ENCODE assay signal across 21 mouse cellular contexts in the genomic region with DNA sequence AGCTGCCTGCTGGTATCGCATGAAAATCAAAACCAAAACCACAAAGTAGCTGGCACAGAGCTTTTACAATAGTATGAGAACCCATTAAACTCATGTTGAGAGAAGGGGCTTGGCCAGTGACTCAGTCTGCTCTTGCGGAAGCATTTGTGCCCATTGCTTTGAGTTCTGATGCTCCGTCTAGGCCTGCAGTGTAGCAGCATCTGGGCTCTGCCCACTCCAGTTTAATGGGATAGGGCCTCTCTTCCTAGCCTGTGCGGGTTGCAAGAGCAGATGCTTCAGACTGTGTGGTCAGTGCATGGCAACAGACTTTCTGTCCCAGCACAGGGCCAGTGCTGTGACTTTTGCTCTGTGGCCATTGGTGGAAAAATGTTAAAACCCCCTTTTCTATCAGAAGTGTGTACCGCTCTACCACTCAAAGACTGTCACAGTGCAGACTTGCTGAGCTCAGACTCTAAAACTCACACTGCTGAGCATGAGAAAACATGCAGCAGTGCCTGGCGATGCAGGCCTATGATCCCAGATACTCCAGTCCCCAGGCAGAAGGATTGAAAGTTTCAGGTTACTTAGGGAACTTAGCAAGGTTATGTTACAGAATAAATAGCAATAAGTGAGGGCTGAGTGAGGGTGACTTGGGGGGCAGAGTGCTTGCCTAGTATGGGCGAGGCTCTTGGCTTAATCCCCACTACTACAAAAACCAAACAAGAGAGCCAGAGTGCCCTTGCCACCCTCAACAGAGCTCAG. TPM values are rescaled to one million over a fixed set of nuclear protein-coding genes. Genes with fewer than 3 reads are reported as not detected.
DNase-seq lines count a peak whose midpoint lies in the region; ATAC-seq lines count a peak whose summit lies in the region.
"Had no signal": no experiment of that assay in that cellular context is flagged by ENCODE, and none has a peak within 500 bp of the region (broad histone marks: within the 10 kb centered on the region; RNA-seq: fewer than 3 reads in every experiment).

No protein-coding gene starts in this region.

- H3K4me1 ChIP-seq in kidney, embryonic 16.5 days (ENCODE audit: insufficient read depth, low read length), result no peaks in the 10 kb centered on the region
- peaks cover 15% of the 10 kb centered on the region for H3K4me1 ChIP-seq in embryonic facial prominence, embryonic 10.5 days
- H3K4me1 ChIP-seq in lung, embryonic 16.5 days (replicated peaks; ENCODE audit: control insufficient read depth, insufficient read depth, low read length), result peaks cover 7% of the 10 kb centered on the region; the same call in 1 of the 2 replicates

- H3K9ac ChIP-seq in kidney, embryonic 16.5 days (replicated peaks; ENCODE audit: low read length), result no peak overlapping the region
- no peak overlapping the region for H3K9ac ChIP-seq in lung, embryonic 16.5 days (ENCODE audit: low read length)

- no peak overlapping the region for H3K27ac ChIP-seq in kidney, embryonic 16.5 days (ENCODE audit: low read length)
- H3K27ac ChIP-seq in embryonic facial prominence, embryonic 10.5 days (replicated peaks), result peak overlapping the region; percentile 57
- peak overlapping the region; percentile 72 for H3K27ac ChIP-seq in lung, embryonic 16.5 days (ENCODE audit: low read length)
- H3K27ac ChIP-seq: macrophage had no signal

- H3K36me3 ChIP-seq in kidney, embryonic 16.5 days (ENCODE audit: insufficient read depth, low read length), result no peaks in the 10 kb centered on the region
- H3K36me3 ChIP-seq in embryonic facial prominence, embryonic 10.5 days (replicated peaks), result no peaks in the 10 kb centered on the region
- H3K36me3 ChIP-seq in lung, embryonic 16.5 days (ENCODE audit: control insufficient read depth, insufficient read depth, low read length), result no peaks in the 10 kb centered on the region

- no peaks in the 10 kb centered on the region for H3K9me3 ChIP-seq in kidney, embryonic 16.5 days (ENCODE audit: low read length)
- H3K9me3 ChIP-seq in embryonic facial prominence, embryonic 10.5 days, result no peaks in the 10 kb centered on the region
- H3K9me3 ChIP-seq in lung, embryonic 16.5 days (ENCODE audit: control insufficient read depth, low read length), result no peaks in the 10 kb centered on the region

- H3K27me3 ChIP-seq in kidney, embryonic 16.5 days (ENCODE audit: insufficient read depth, low read length), result no peaks in the 10 kb centered on the region
- no peaks in the 10 kb centered on the region for H3K27me3 ChIP-seq in embryonic facial prominence, embryonic 10.5 days (replicated peaks; ENCODE audit: low read depth, poor library complexity, severe bottlenecking)
- H3K27me3 ChIP-seq in lung, embryonic 16.5 days (ENCODE audit: control insufficient read depth, insufficient read depth, low read depth, low read length), result no peaks in the 10 kb centered on the region

- peak; percentile 8 for DNase-seq in embryo, embryonic 10 days (ENCODE audit: low spot score)
- no peak for DNase-seq in embryo, embryonic 9.5 days (ENCODE audit: extremely low spot score)
- no peak for DNase-seq in kidney, postnatal 25 days
- DNase-seq in embryonic facial prominence, embryonic 10.5 days (ENCODE audit: low spot score), result peak; percentile 26
- DNase-seq in adrenal gland, postnatal 36 days, result no peak
- no peak for DNase-seq in urinary bladder, postnatal 14 days (ENCODE audit: low spot score)
- DNase-seq: cerebellum, adult 9-10 months; heart, postnatal 10 days; kidney, adult 9 months; thymus, postnatal 4 days had no signal

- 70% methylated on average over 7 of the region's 7 CpGs for WGBS in kidney, embryonic 16.5 days
- WGBS in embryonic facial prominence, embryonic 10.5 days, result 70% methylated on average over 7 of the region's 7 CpGs
- 59% methylated on average over 7 of the region's 7 CpGs for WGBS in lung, embryonic 16.5 days

- H3K4me2 ChIP-seq in kidney, embryonic 16.5 days (replicated peaks; ENCODE audit: low read depth, low read length), result no peak overlapping the region
- no peak overlapping the region for H3K4me2 ChIP-seq in lung, embryonic 16.5 days (ENCODE audit: low read depth, low read length)

- ATAC-seq in kidney, embryonic 16.5 days (ENCODE audit: low FRiP score, low TSS enrichment), result peak; percentile 77
- peak; percentile 95 for ATAC-seq in lung, embryonic 16.5 days (ENCODE audit: low read depth)
- ATAC-seq: midbrain, embryonic 16.5 days; Patski had no signal

- no peak overlapping the region for H3K4me3 ChIP-seq in kidney, embryonic 16.5 days (ENCODE audit: low read length)
- H3K4me3 ChIP-seq in embryonic facial prominence, embryonic 10.5 days, result no peak overlapping the region
- no peak overlapping the region for H3K4me3 ChIP-seq in lung, embryonic 16.5 days (ENCODE audit: low read length)

RNA-seq across cellular contexts. Expression of a gene that starts 13.3 kb away (rescaled TPM):
- polyA plus RNA-seq in kidney, embryonic 16.5 days (2015; fragmentation: Nextera tagmentation; extraction: Ambion mirVana), result 85.9 and 97.3 TPM in 2 replicates
- polyA plus RNA-seq in embryonic facial prominence, embryonic 10.5 days (2016; fragmentation: Nextera tagmentation; extraction: Ambion mirVana), result 30.2 and 32.3 TPM in 2 replicates
- 14.8 and 16.4 TPM in 2 replicates for polyA plus RNA-seq in lung, embryonic 16.5 days (2015; fragmentation: Nextera tagmentation; extraction: Ambion mirVana)
- total RNA-seq in adrenal gland, postnatal 36 days (2021), result 10 to 100 TPM; 58.6 to 75.0 TPM
- polyA plus RNA-seq: macrophage had no signal

RNA-seq across cellular contexts. Expression of a gene that starts 29.4 kb away (rescaled TPM):
- 7.1 and 9.3 TPM in 2 replicates for polyA plus RNA-seq in kidney, embryonic 16.5 days (2015; fragmentation: Nextera tagmentation; extraction: Ambion mirVana)
- polyA plus RNA-seq in embryonic facial prominence, embryonic 10.5 days (2016; fragmentation: Nextera tagmentation; extraction: Ambion mirVana), result 0.12 TPM in 1 of 2 replicates, not detected in the other
- 0.58 and 3.4 TPM in 2 replicates for polyA plus RNA-seq in lung, embryonic 16.5 days (2015; fragmentation: Nextera tagmentation; extraction: Ambion mirVana)
- under 1 TPM in 1 of 2 experiments, not detected in 1; 0.46 TPM for total RNA-seq in adrenal gland, postnatal 36 days (2021)
- total RNA-seq: heart, postnatal 10 days; left cerebral cortex, postnatal 36 days had no signal
- polyA plus RNA-seq: macrophage had no signal

RNA-seq across cellular contexts. Expression of a gene that starts 38.6 kb away (rescaled TPM):
- 0.16 TPM in 1 of 2 replicates, not detected in the other for polyA plus RNA-seq in kidney, embryonic 16.5 days (2015; fragmentation: Nextera tagmentation; extraction: Ambion mirVana)
- 0.15 TPM in 1 of 2 replicates, not detected in the other for polyA plus RNA-seq in embryonic facial prominence, embryonic 10.5 days (2016; fragmentation: Nextera tagmentation; extraction: Ambion mirVana)
- 0.15 TPM in 1 of 2 replicates, not detected in the other for polyA plus RNA-seq in lung, embryonic 16.5 days (2015; fragmentation: Nextera tagmentation; extraction: Ambion mirVana)
- total RNA-seq in adrenal gland, postnatal 36 days (2021), result not detected
- total RNA-seq: gastrocnemius, postnatal 4 days; heart, postnatal 10 days; layer of hippocampus, postnatal 10 days; left cerebral cortex, postnatal 36 days had no signal
- polyA plus RNA-seq: brain, embryonic 14.5 days; hindbrain, embryonic 16.5 days; macrophage; midbrain, embryonic 16.5 days; neural tube, embryonic 11.5 days; Patski had no signal

Comparison
In these comparisons a context has a peak if more than half of its experiments do, and no peak if none do; other contexts are left out.
1. DNase-seq: peak in embryo, embryonic 10 days (single experiment) and embryonic facial prominence, embryonic 10.5 days (single experiment); none in embryo, embryonic 9.5 days (single experiment), kidney, postnatal 25 days (0 of 2), adrenal gland, postnatal 36 days (0 of 2) and urinary bladder, postnatal 14 days (single experiment).